Mouse (Mus musculus): ENCODE data around the gene Pvalb. TPM values are rescaled to one million over a fixed set of nuclear protein-coding genes. Genes with fewer than 3 reads are reported as not detected.

Gene Pvalb
- total and polyA plus RNA-seq, 3 experiments, result not detected

- H3K9me3 ChIP-seq (replicated peaks; ENCODE audit: insufficient read depth, low read length), result no peaks in the 10 kb centered on the region
- no peak overlapping the region for H3K27ac ChIP-seq (ENCODE audit: control insufficient read depth, low read depth, low read length)
These were observed 21.3 kb downstream of the Pvalb start for GRCm38 (mm10) chr15:78184855-78185254.

GRCm38 (mm10) chr15:78181701-78182405 lies 24.3 kb downstream of the Pvalb start:
- peak; percentile 54 for DNase-seq (ENCODE audit: low read depth, low spot score)
- Histone ChIP-seq H3K36me3 (ENCODE audit: control insufficient read depth in 1 of 2, insufficient read depth in 2 of 2, low read length in 2 of 2) (no peaks in the 10 kb centered on the region), H3K4me1 (ENCODE audit: control insufficient read depth in 1 of 2, insufficient read depth in 2 of 2, low read length in 2 of 2) (no peaks in the 10 kb centered on the region), H3K9ac (ENCODE audit: control insufficient read depth, low read depth, low read length, poor library complexity, severe bottlenecking) (no peak overlapping the region), H3K9me3 (replicated peaks; ENCODE audit: insufficient read depth, low read length) (no peaks in the 10 kb centered on the region), H3K4me3 (ENCODE audit: control insufficient read depth in 1 of 2, insufficient read depth in 1 of 2, low read depth in 2 of 2, low read length in 2 of 2) (no peak overlapping the region), H3K79me2 (ENCODE audit: control insufficient read depth, insufficient read depth, low read length, poor library complexity) (no peaks in the 10 kb centered on the region), H3K27ac (ENCODE audit: control insufficient read depth, low read depth, low read length) (no peak overlapping the region), H3K27me3 (ENCODE audit: control insufficient read depth in 1 of 2, insufficient read depth in 2 of 2, low read length in 2 of 2) (peaks cover 0 to 2% of the 10 kb centered on the region in 2 experiments; a peak in 2 of 4 replicates)
- TF ChIP-seq TCF12 (IDR thresholded peaks at IDR 0.05; ENCODE audit: low read depth, low read length), result no peak
- no peak for TF ChIP-seq USF2 (IDR thresholded peaks at IDR 0.05; ENCODE audit: borderline replicate concordance in 1 of 2, insufficient read depth in 1 of 2, low read depth in 1 of 2, low read length in 2 of 2)
- TF ChIP-seq ZC3H11A (IDR thresholded peaks at IDR 0.05; ENCODE audit: low read depth, low read length), result no peak
- TF ChIP-seq MXI1 (IDR thresholded peaks at IDR 0.05; ENCODE audit: low read depth, low read length), result no peak
- TF ChIP-seq MYC (IDR thresholded peaks at IDR 0.05; ENCODE audit: low read depth, low read length), result no peak
- TF ChIP-seq RAD21 (IDR thresholded peaks at IDR 0.05; ENCODE audit: low read depth, low read length), result no peak
- no peak for TF ChIP-seq JUND (IDR thresholded peaks at IDR 0.05; ENCODE audit: low read depth, low read length)
- no peak for TF ChIP-seq BHLHE40 (IDR thresholded peaks at IDR 0.05; ENCODE audit: borderline replicate concordance, low read depth, low read length)
- no peak for TF ChIP-seq USF1 (IDR thresholded peaks at IDR 0.05; ENCODE audit: low read depth, low read length)
- no peak for TF ChIP-seq CHD2 (IDR thresholded peaks at IDR 0.05; ENCODE audit: low read length)
- TF ChIP-seq POLR2AphosphoS5 (IDR thresholded peaks at IDR 0.05; ENCODE audit: borderline replicate concordance, low read depth, low read length), result no peak
- TF ChIP-seq NELFE (IDR thresholded peaks at IDR 0.05; ENCODE audit: low read depth, low read length), result no peak
- TF ChIP-seq RCOR1 (IDR thresholded peaks at IDR 0.05; ENCODE audit: low read depth, low read length), result no peak
- no peak for TF ChIP-seq SIN3A (IDR thresholded peaks at IDR 0.05; ENCODE audit: low read length)
- TF ChIP-seq ZNF384 (IDR thresholded peaks at IDR 0.05; ENCODE audit: low read depth, low read length), result no peak
- no peak for TF ChIP-seq HCFC1 (IDR thresholded peaks at IDR 0.05; ENCODE audit: low read depth, low read length)

More at GRCm38 (mm10) chr15:78184855-78185254, 21.3 kb downstream of the Pvalb start:
- Histone ChIP-seq H3K4me3 (ENCODE audit: control insufficient read depth in 1 of 2, insufficient read depth in 1 of 2, low read depth in 2 of 2, low read length in 2 of 2) (no peak overlapping the region), H3K4me1 (ENCODE audit: control insufficient read depth in 1 of 2, insufficient read depth in 2 of 2, low read length in 2 of 2) (no peaks in the 10 kb centered on the region), H3K27me3 (ENCODE audit: control insufficient read depth in 1 of 2, insufficient read depth in 2 of 2, low read length in 2 of 2) (peaks cover 0 to 2% of the 10 kb centered on the region in 2 experiments; a peak in 2 of 4 replicates), H3K79me2 (ENCODE audit: control insufficient read depth, insufficient read depth, low read length, poor library complexity) (no peaks in the 10 kb centered on the region), H3K36me3 (ENCODE audit: control insufficient read depth in 1 of 2, insufficient read depth in 2 of 2, low read length in 2 of 2) (no peaks in the 10 kb centered on the region), H3K9ac (ENCODE audit: control insufficient read depth, low read depth, low read length, poor library complexity, severe bottlenecking) (no peak overlapping the region)
- peak; percentile 69 for DNase-seq (ENCODE audit: low read depth, low spot score)
- TF ChIP-seq ZC3H11A (IDR thresholded peaks at IDR 0.05; ENCODE audit: low read depth, low read length) (peak; percentile 28; the same call in 1 of the 2 replicates), RAD21 (IDR thresholded peaks at IDR 0.05; ENCODE audit: low read depth, low read length) (peak; percentile 69), MYC (IDR thresholded peaks at IDR 0.05; ENCODE audit: low read depth, low read length) (no peak), SMC3 (IDR thresholded peaks at IDR 0.05; ENCODE audit: low read depth, low read length) (peak; percentile 62), CTCF (IDR thresholded peaks at IDR 0.05 in 2 of 3, conservative IDR thresholded peaks at IDR 0.05 in 1 of 3; ENCODE audit: control insufficient read depth in 1 of 3, insufficient read depth in 1 of 3, low read depth in 2 of 3, low read length in 3 of 3, poor library complexity in 1 of 3, severe bottlenecking in 1 of 3) (peak; percentile 23 to 72 (median 64); a peak in 5 of 6 replicates)

All from MEL (cell line).